Mouse (Mus musculus) small intestine, adult 10 weeks (tissue): ENCODE data around the gene Htra2. TPM values are rescaled to one million over a fixed set of nuclear protein-coding genes. Genes with fewer than 3 reads are reported as not detected.

Experiments used
- polyA plus RNA-seq: library from polyadenylated mRNA; stranded (reverse); fragments of 350-450 nt; fragmentation: Illumina TruSeq; extraction: RNeasy Lipid Tissue Mini Kit (QIAGEN cat#74804); gene quantifications from one replicate; pipeline ENCODE4 v1.2.3, GENCODE M21; 2014; ENCODE audit warnings: low replicate concordance

Gene Htra2
- 2.1 TPM for polyA plus RNA-seq

DNA sequence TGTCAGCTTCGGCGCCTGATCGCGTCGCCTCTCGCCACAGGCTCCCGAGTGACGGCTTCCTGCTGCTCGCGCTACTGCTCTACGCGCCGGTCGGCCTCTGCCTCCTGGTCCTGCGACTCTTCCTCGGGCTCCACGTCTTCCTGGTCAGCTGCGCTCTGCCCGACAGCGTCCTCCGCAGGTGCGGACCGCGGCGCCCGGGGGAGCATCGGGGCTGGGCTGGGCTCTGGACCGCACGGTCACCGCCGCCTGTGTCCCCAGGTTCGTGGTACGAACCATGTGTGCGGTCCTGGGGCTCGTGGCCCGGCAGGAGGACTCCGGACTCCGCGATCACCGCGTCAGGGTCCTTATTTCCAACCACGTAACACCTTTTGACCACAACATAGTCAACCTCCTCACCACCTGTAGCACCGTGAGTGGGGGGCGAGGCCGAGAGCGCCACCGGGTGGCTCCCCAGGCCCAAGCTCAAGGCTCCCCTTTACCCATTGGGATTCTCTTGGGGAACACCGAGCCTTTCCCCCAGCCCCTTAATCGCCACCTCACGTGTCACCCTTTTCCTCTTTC is at the start of gene Htra2:
Gene Htra2, minus strand, starts transcription at position 403 of the 561 bp plus-strand sequence.

DNA sequence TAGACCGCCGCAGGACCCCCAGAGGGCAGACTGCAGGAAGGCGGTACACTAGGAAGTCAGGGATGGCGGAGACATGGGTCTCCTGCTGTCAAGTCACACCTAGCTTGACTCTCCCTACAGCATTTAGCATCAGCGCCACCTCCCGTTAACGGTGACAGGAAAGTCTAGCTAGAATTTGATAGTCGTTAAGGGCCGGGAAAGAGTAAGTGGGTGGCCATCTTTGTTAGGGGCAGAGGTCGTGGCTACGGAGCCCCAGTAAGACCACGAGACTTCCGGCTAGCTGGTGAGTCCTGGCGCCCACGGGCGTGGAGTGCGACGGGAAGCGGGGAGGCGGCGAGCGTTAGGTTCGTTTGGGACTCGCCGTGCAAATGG is 46.2 kb upstream of the Htra2 start, which contains the start of the genes Ccdc142 and Gm42688:
Gene Ccdc142, plus strand, starts transcription at position 286 of the 372 bp plus-strand sequence.
Gene Gm42688, plus strand, starts transcription at position 302 of the 372 bp plus-strand sequence.

DNA sequence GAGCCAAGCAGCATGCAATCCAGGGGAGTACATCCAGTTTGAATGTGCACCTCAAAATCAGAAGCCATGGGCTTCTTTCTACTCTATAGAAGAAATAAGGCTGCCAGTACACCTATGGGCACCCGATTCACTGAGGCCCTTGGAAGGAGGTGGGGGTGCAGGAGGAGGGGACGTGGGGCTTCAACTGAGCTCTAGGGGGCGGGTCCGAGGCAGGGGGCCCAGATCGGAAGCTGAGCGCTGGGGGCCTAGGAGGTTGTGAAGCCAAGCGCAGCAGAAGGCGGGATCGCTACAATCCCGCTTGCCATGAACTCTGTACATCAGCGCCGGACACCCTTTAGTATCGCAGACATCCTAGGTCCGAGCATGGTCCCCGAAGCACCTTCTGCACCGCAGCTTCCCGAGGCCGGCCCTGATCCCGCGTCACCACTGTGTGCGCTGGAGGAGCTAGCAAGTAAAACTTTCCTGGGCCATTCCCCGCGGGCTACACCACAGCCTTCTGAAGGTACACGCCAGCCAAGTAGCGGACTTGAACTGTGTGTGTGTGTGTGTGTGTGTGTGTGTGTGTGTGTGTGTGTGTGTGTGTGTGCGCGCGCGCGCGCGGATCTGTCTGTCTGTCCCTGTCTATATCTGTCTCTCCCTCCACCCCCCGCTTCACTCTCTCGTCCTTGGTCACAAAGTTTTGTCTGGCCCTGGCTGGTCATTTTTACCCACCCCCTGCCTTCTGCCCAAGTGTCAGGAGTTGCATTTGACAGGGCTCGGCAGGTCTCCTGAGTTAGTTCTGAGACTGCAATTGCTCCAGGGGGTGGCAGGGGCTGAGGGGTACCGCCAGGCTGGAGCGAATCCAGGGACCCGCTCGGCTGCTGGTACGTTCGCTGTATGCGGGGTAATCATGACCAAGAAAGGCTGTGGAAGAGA is 31.3 kb upstream of the Htra2 start, which contains the start of gene Lbx2:
Gene Lbx2, plus strand, starts transcription at position 247 of the 915 bp plus-strand sequence.

DNA sequence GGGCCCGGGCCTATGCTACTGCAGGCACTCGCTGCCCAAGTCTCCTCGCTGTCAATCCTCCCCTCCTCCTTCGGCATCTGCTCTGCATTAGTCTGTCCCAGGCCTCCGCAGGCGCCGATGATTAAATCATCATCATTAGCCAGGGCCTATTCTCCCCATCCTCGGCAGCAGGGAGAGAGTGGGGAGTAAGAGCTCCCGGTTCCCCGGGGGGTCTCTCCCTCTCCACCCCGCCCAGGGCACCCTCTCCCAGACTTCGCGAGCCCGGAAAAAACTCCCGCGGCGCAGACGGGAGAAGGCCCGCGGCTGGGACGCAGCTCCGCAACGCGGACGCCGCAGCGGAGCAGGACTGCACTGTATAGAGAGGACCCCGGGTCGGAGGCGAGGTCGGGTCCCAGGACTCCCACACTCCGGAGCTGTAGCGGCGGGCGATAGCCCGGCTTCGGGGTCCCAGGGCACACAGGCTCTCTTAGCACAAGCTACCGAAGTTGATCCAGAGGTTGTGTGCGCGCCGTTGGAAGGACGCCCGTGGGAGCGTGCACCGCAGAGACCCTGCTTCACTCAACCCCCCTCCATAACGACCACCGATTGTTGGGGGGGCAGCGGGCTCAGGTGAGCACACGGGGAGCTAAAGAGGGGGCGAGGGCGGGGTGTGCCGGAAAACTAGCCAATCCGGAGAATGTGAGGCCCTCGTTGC is 22.7 kb upstream of the Htra2 start, which contains the start of gene Pcgf1:
Gene Pcgf1, plus strand, starts transcription at position 240 of the 694 bp plus-strand sequence.

DNA sequence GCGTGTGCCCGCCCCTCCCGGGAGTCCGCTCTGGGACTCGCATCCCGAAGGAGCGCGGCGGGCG is 15.0 kb upstream of the Htra2 start, which contains the start of gene Tlx2:
Gene Tlx2, minus strand, starts transcription at position 47 of the 64 bp plus-strand sequence.

DNA sequence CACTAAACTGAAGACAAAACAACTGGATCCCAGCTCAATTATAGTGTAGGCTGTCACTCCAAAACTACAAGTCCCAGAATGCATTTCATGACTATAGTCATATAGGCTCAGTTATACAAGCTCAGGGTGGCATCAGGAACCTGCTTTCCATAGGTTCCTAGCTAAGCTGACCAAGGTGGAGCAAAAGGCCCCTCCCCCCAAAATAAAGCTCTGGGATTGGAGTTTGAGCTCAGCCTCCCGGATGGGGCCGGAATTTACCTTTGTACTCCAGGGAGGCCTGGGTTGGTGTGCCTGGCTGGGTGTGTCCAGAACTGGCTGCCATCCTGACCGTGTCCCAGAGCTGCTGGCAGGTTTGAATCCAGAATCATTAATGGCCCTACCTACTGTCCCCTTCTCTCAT is 2.7 kb upstream of the Htra2 start, which contains the start of gene Dqx1:
Gene Dqx1, plus strand, starts transcription at position 55 of the 400 bp plus-strand sequence.

DNA sequence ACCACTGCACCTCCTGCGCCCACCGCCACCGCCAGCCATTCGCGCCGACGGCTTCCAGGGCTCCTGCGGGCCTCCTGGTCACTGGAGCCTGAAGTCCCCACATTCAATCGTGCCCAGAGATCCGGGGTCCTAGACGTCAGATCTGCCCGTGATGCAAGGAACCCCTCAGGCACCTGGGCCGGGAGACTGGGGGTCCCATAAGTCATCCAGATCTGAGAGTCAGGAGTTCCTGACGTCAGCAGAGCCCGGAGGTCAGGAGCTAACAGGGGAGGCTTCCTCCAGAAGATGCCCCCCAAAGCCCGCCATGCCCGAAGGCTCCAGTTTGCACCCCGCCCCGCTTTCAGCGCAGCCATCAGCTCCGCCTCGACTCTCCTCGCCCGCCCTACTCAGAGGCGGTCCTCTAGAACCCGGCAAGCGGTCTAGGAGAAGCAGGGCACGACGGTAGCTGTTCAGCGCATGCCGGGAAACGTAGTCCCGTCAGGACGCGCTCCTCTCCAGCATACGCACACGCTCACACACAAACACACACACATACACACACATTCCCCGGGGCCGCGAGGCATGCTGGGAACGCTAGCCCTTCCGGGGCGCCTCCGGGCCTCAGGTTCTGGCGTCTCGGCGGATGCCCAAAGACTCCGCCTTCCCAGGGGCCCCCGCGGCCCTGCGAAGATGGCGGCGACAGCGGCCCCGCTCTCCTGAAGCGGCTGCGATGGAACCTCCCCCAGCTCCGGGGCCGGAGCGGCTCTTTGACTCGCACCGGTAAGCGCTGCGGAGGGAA is 810 bp downstream of the Htra2 start, which contains the start of gene Aup1:
Gene Aup1, plus strand, starts transcription at position 448 of the 778 bp plus-strand sequence.

DNA sequence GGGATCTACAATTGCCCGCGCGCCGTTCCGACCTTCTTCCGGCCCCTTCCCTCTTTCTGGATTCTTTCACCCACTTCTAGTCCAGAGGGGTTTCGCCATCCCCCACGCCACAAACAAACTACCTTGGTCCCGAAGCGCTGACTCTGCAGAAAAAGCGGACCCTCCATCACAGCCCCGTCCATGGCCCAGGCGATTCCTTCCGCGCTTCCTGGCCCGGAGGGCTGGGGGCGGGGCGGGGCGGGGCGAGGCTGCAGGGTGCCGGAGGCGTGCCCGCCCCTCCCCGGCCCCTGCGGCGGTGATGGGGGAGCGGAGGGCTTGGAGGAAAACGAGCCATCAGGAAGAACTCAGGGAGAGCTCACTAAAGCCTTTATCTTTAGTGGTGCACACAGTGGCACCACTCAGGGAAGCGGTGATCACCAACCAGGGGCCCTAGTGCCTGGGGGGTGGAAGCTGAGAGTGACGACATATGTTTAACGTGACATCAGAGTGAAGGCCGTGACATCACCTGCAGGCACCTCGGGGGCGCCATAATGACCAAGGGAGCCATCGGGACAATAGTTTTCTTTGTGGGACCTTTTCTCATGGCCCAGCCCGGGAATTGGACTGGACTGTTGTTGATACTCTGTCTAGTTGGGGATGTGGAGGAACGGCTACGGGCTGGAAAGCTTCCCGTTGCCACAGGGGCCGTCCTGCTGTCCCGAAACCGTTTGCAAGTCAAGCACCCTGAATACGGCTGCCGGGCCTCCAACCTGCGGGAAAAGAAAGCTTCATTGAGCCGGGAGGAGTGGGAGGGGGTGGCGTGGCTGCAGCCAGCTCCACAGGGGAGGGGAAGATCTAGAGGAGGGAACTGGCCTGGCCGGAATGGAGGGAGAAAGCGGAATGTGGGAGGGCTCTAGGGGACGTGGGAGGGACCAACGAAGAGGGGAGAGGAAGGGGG is 21.6 kb downstream of the Htra2 start, which contains the start of the genes Dok1 and Loxl3:
Gene Dok1, minus strand, starts transcription at position 223 of the 937 bp plus-strand sequence.
Gene Loxl3, plus strand, starts transcription at position 925 of the 937 bp plus-strand sequence.

Other genes with a start within 250 kb of the Htra2 start
- 0.11 TPM for gene Sema4f, start 115.5 kb downstream of the Htra2 start, polyA plus RNA-seq
- not detected for gene M1ap, start 108.4 kb downstream of the Htra2 start, polyA plus RNA-seq
- not detected for gene Dok1, start 21.8 kb downstream of the Htra2 start, polyA plus RNA-seq
- gene Loxl3, start 21.1 kb downstream of the Htra2 start, polyA plus RNA-seq: 0.45 TPM
- 11.1 TPM for gene Aup1, start 752 bp downstream of the Htra2 start, polyA plus RNA-seq
- gene Dqx1, start 2.6 kb upstream of the Htra2 start, polyA plus RNA-seq: 1.6 TPM
- gene Tlx2, start 15.0 kb upstream of the Htra2 start, polyA plus RNA-seq: not detected
- 1.4 TPM for gene Pcgf1, start 22.6 kb upstream of the Htra2 start, polyA plus RNA-seq
- not detected for gene Lbx2, start 31.1 kb upstream of the Htra2 start, polyA plus RNA-seq
- gene Ccdc142, start 46.3 kb upstream of the Htra2 start, polyA plus RNA-seq: not detected
- 2.8 TPM for gene Gm42688, start 46.3 kb upstream of the Htra2 start, polyA plus RNA-seq
- 26.2 TPM for gene Mrpl53, start 53.8 kb upstream of the Htra2 start, polyA plus RNA-seq
- 1.9 TPM for gene Mogs, start 60.2 kb upstream of the Htra2 start, polyA plus RNA-seq
- 8.2 TPM for gene Wbp1, start 66.3 kb upstream of the Htra2 start, polyA plus RNA-seq
- gene Ino80b, start 70.2 kb upstream of the Htra2 start, polyA plus RNA-seq: not detected
- not detected for gene Rtkn, start 80.2 kb upstream of the Htra2 start, polyA plus RNA-seq
- not detected for gene Wdr54, start 101.1 kb upstream of the Htra2 start, polyA plus RNA-seq
- not detected for gene 1700003E16Rik, start 101.1 kb upstream of the Htra2 start, polyA plus RNA-seq
- gene Dctn1, start 110.6 kb upstream of the Htra2 start, polyA plus RNA-seq: 9.4 TPM
- 11.4 TPM for gene Slc4a5, start 164.6 kb upstream of the Htra2 start, polyA plus RNA-seq